Mouse (Mus musculus) kidney, embryonic 14.5 days (tissue): ENCODE measurements at regions not wholly inside any gene's neighbourhood (a gene's known extent, or its start where the extent isn't known, plus 50 kb on each side); places are given as distances from the start of the nearest gene placed in this dataset.

Experiments used
- ATAC-seq: fragments of 200-750 bp; cut with Nextera tagmentation; 2 replicates; pipeline ENCODE4 v1.8.0; 2017; ENCODE audit warnings: moderate number of reproducible peaks, mild to moderate bottlenecking, moderate TSS enrichment, moderate library complexity; ENCODE audit not compliant: low FRiP score, low TSS enrichment
- H3K27ac ChIP-seq: fragments of 300-500 bp; sonication (generic); 2 replicates; pipeline ENCODE4 v1.5.1; 2014; ENCODE audit warnings: low read depth, mild to moderate bottlenecking, low read length, moderate library complexity, mixed read lengths
- H3K27me3 ChIP-seq: fragments of 300-500 bp; sonication (generic); 2 replicates; pipeline ENCODE4 v1.6.1; 2014; ENCODE audit warnings: mild to moderate bottlenecking, low read length; ENCODE audit not compliant: control insufficient read depth, insufficient read depth
- H3K36me3 ChIP-seq: fragments of 300-500 bp; sonication (generic); 2 replicates; pipeline ENCODE4 v1.6.1; 2014; ENCODE audit warnings: low read length, mixed read lengths; ENCODE audit not compliant: control insufficient read depth, insufficient read depth
- H3K4me1 ChIP-seq: fragments of 300-500 bp; sonication (generic); 2 replicates; pipeline ENCODE4 v1.6.1; 2014; ENCODE audit warnings: low read length, mixed read lengths; ENCODE audit not compliant: control insufficient read depth, insufficient read depth
- H3K4me2 ChIP-seq: fragments of 300-500 bp; sonication (generic); replicated peaks from 2 replicates; pipeline ENCODE4 v1.6.1; 2014; ENCODE audit warnings: low read depth, mild to moderate bottlenecking, low read length
- H3K4me3 ChIP-seq: fragments of 300-500 bp; sonication (generic); 2 replicates; pipeline ENCODE4 v1.5.1; 2014; ENCODE audit warnings: mild to moderate bottlenecking, low read length
- H3K9ac ChIP-seq: fragments of 300-500 bp; sonication (generic); 2 replicates; pipeline ENCODE4 v1.6.1; 2014; ENCODE audit warnings: low read depth, mild to moderate bottlenecking, low read length, moderate library complexity
- H3K9me3 ChIP-seq: fragments of 300-500 bp; sonication (generic); 2 replicates; pipeline ENCODE4 v1.6.1; 2016; ENCODE audit warnings: low read length; ENCODE audit not compliant: control insufficient read depth
- WGBS: fragments of 180-500 bp; shearing (Covaris S2); extraction: QIAGEN DNeasy Blood & Tissue Kit; methylation state at CpG from one replicate; pipeline ENCODE4 v1.1.7; 2014; 5-methylcytosine and 5-hydroxymethylcytosine counted together

GRCm38 (mm10) chr13:44149499-44149898 is 364.9 kb downstream of the Cd83 start:
- Histone ChIP-seq H3K4me3 (no peak overlapping the region), H3K27ac (no peak overlapping the region), H3K4me2 (no peak overlapping the region), H3K27me3 (no peaks in the 10 kb centered on the region), H3K9ac (no peak overlapping the region), H3K36me3 (no peaks in the 10 kb centered on the region), H3K4me1 (no peaks in the 10 kb centered on the region), H3K9me3 (peaks cover 8% of the 10 kb centered on the region)
- no peak for ATAC-seq
- 79% methylated on average over 3 of the region's 3 CpGs for WGBS

- Histone ChIP-seq H3K36me3 (no peaks in the 10 kb centered on the region), H3K9me3 (peaks cover 4% of the 10 kb centered on the region; the same call in 1 of the 2 replicates), H3K9ac (no peak overlapping the region), H3K4me1 (no peaks in the 10 kb centered on the region), H3K4me3 (no peak overlapping the region), H3K27ac (no peak overlapping the region), H3K27me3 (no peaks in the 10 kb centered on the region), H3K4me2 (no peak overlapping the region)
- no peak for ATAC-seq
- 68% methylated on average over 6 of the region's 6 CpGs for WGBS
Observed at GRCm38 (mm10) chr13:44151526-44151925, 367.0 kb downstream of the Cd83 start.

GRCm38 (mm10) chr13:44152806-44153613 is 368.4 kb downstream of the Cd83 start:
- ATAC-seq = no peak
- 38% methylated on average over 10 of the region's 10 CpGs for WGBS

GRCm38 (mm10) chr13:44153784-44154183 is 369.2 kb downstream of the Cd83 start:
- no peak overlapping the region for H3K4me3 ChIP-seq
- H3K27ac ChIP-seq = no peak overlapping the region
- no peak overlapping the region for H3K4me2 ChIP-seq
- no peaks in the 10 kb centered on the region for H3K27me3 ChIP-seq
- H3K36me3 ChIP-seq = no peaks in the 10 kb centered on the region
- H3K4me1 ChIP-seq = no peaks in the 10 kb centered on the region
- 92% methylated on average over 5 of the region's 5 CpGs for WGBS
- H3K9me3 ChIP-seq = peaks cover 4% of the 10 kb centered on the region; the same call in 1 of the 2 replicates
- no peak for ATAC-seq
- no peak overlapping the region for H3K9ac ChIP-seq

More at GRCm38 (mm10) chr13:44152806-44153613, 368.4 kb downstream of the Cd83 start:
- H3K4me1 ChIP-seq = no peaks in the 10 kb centered on the region
- no peak overlapping the region for H3K4me3 ChIP-seq
- no peaks in the 10 kb centered on the region for H3K36me3 ChIP-seq
- peaks cover 4% of the 10 kb centered on the region; the same call in 1 of the 2 replicates for H3K9me3 ChIP-seq
- no peak overlapping the region for H3K4me2 ChIP-seq
- no peak overlapping the region for H3K9ac ChIP-seq
- no peak overlapping the region for H3K27ac ChIP-seq
- no peaks in the 10 kb centered on the region for H3K27me3 ChIP-seq

GRCm38 (mm10) chr13:44155956-44156355 is 371.4 kb downstream of the Cd83 start:
- H3K4me2 ChIP-seq = no peak overlapping the region
- 90% methylated on average over 4 of the region's 4 CpGs for WGBS
- H3K36me3 ChIP-seq = no peaks in the 10 kb centered on the region
- peaks cover 4% of the 10 kb centered on the region; the same call in 1 of the 2 replicates for H3K9me3 ChIP-seq
- no peak overlapping the region for H3K27ac ChIP-seq
- H3K4me1 ChIP-seq = no peaks in the 10 kb centered on the region
- no peak overlapping the region for H3K9ac ChIP-seq
- ATAC-seq = no peak
- no peak overlapping the region for H3K4me3 ChIP-seq
- no peaks in the 10 kb centered on the region for H3K27me3 ChIP-seq

- Histone ChIP-seq H3K27ac (no peak overlapping the region), H3K36me3 (no peaks in the 10 kb centered on the region), H3K4me3 (no peak overlapping the region), H3K4me2 (no peak overlapping the region), H3K9me3 (peaks cover 4% of the 10 kb centered on the region; the same call in 1 of the 2 replicates), H3K9ac (no peak overlapping the region), H3K27me3 (no peaks in the 10 kb centered on the region), H3K4me1 (no peaks in the 10 kb centered on the region)
- ATAC-seq = no peak
- WGBS = 71% methylated on average over 3 of the region's 3 CpGs
Observed at GRCm38 (mm10) chr13:44156546-44156945, 372.0 kb downstream of the Cd83 start.

- no peaks in the 10 kb centered on the region for H3K4me1 ChIP-seq
- no peak overlapping the region for H3K9ac ChIP-seq
- WGBS = 50% methylated on average over 4 of the region's 4 CpGs
- H3K27me3 ChIP-seq = no peaks in the 10 kb centered on the region
- H3K36me3 ChIP-seq = no peaks in the 10 kb centered on the region
- ATAC-seq = no peak
- H3K27ac ChIP-seq = no peak overlapping the region
- H3K4me2 ChIP-seq = no peak overlapping the region
- H3K4me3 ChIP-seq = no peak overlapping the region
- H3K9me3 ChIP-seq = peaks cover 4% of the 10 kb centered on the region; the same call in 1 of the 2 replicates
Observed at GRCm38 (mm10) chr13:44157236-44157635, 372.7 kb downstream of the Cd83 start.

GRCm38 (mm10) chr13:44158364-44158763 is 373.8 kb downstream of the Cd83 start:
- Histone ChIP-seq H3K9me3 (peaks cover 4% of the 10 kb centered on the region; the same call in 1 of the 2 replicates), H3K4me2 (no peak overlapping the region), H3K4me3 (no peak overlapping the region), H3K36me3 (no peaks in the 10 kb centered on the region), H3K4me1 (no peaks in the 10 kb centered on the region), H3K27ac (no peak overlapping the region), H3K9ac (no peak overlapping the region), H3K27me3 (no peaks in the 10 kb centered on the region)
- 22% methylated on average over 6 of the region's 6 CpGs for whole genome bisulfite sequencing
- ATAC-seq = peak; percentile 88

- 50% methylated on average over 2 of the region's 2 CpGs for WGBS
- Histone ChIP-seq H3K36me3 (no peaks in the 10 kb centered on the region), H3K27me3 (no peaks in the 10 kb centered on the region), H3K4me3 (no peak overlapping the region), H3K4me1 (no peaks in the 10 kb centered on the region), H3K4me2 (no peak overlapping the region), H3K9me3 (no peaks in the 10 kb centered on the region), H3K9ac (no peak overlapping the region), H3K27ac (no peak overlapping the region)
- peak; percentile 81 for ATAC-seq
Observed at GRCm38 (mm10) chr13:44159346-44159745, 374.8 kb downstream of the Cd83 start.
